Mouse (Mus musculus) adrenal gland, postnatal 25 days (tissue): ENCODE data around the gene Gm10198. TPM values are rescaled to one million over a fixed set of nuclear protein-coding genes. Genes with fewer than 3 reads are reported as not detected.

Experiments
- total RNA-seq: library from RNA; stranded (reverse); gene quantifications from 2 replicates; pipeline ENCODE4 v1.2.3, GENCODE M21; 2021

Gene Gm10198
- total RNA-seq, 1 experiment from 2014 or later = not detected

Other genes with a start within 250 kb of the Gm10198 start
- 81.8 and 83.2 TPM in 2 replicates for gene Gpbp1, start 102.7 kb upstream of the Gm10198 start, total RNA-seq
- gene Gm49496, start 42.8 kb upstream of the Gm10198 start, total RNA-seq = not detected in 2 replicates
- gene Mier3, start 88.2 kb downstream of the Gm10198 start, total RNA-seq = 38.7 and 41.3 TPM in 2 replicates
- 60.6 and 62.2 TPM in 2 replicates for gene Map3k1, start 216.2 kb downstream of the Gm10198 start, total RNA-seq